Mouse (Mus musculus) macrophage (primary cell): Measurements from ENCODE around the gene 4930404H24Rik. TPM values are rescaled to one million over a fixed set of nuclear protein-coding genes. Genes with fewer than 3 reads are reported as not detected.
A peak's percentile ranks its signal among the peaks of the same experiment; 100 is the strongest.

Experiments
- H3K27ac ChIP-seq: fragments of 350-480 bp; formaldehyde crosslinking; 2 replicates; pipeline ENCODE4 v1.9.0; 2021
- H3K36me3 ChIP-seq: fragments of 350-480 bp; formaldehyde crosslinking; 2 replicates; pipeline ENCODE4 v1.9.0; 2021; ENCODE audit errors: inconsistent target
- H3K4me3 ChIP-seq: fragments of 350-480 bp; formaldehyde crosslinking; 2 replicates; pipeline ENCODE4 v1.9.0; 2021; ENCODE audit errors: inconsistent target
- H3K79me2 ChIP-seq: fragments of 350-480 bp; formaldehyde crosslinking; 2 replicates; pipeline ENCODE4 v1.9.0; 2021; ENCODE audit errors: inconsistent target
- WGBS: methylation state at CpG from one replicate; pipeline ENCODE4 v1.1.7; 2026; ENCODE audit warnings: inconsistent platforms; ENCODE audit not compliant: missing documents; 5-methylcytosine and 5-hydroxymethylcytosine counted together
- polyA plus RNA-seq: library from polyadenylated mRNA; stranded (reverse); fragments of 250-400 nt; gene quantifications from 3 replicates; pipeline ENCODE4 v1.2.4, GENCODE M21; 2018; ENCODE audit warnings: inconsistent platforms

The 4930404H24Rik gene
- polyA plus RNA-seq, 1 experiment from 2014 or later: not detected

GRCm38 (mm10) chr2:153527580-153528531, 35.3 kb downstream of the 4930404H24Rik start:
- WGBS: 20% methylated on average over 49 of the region's 85 CpGs
- no peak overlapping the region for H3K27ac ChIP-seq
- peaks cover 47% of the 10 kb centered on the region for H3K79me2 ChIP-seq
- no peaks in the 10 kb centered on the region for H3K36me3 ChIP-seq
- no peak overlapping the region for H3K4me3 ChIP-seq

GRCm38 (mm10) chr2:153528571-153529364, 36.2 kb downstream of the 4930404H24Rik start:
- no peaks in the 10 kb centered on the region for H3K36me3 ChIP-seq
- H3K27ac ChIP-seq: no peak overlapping the region
- H3K4me3 ChIP-seq: peak overlapping the region; percentile 2; the same call in 1 of the 2 replicates
- H3K79me2 ChIP-seq: peaks cover 38% of the 10 kb centered on the region
- under 1% methylated on average over 29 of the region's 70 CpGs for WGBS

GRCm38 (mm10) chr2:153529365-153529781, 36.8 kb downstream of the 4930404H24Rik start:
- WGBS: under 1% methylated on average over 31 of the region's 53 CpGs
- peaks cover 32% of the 10 kb centered on the region for H3K79me2 ChIP-seq
- H3K27ac ChIP-seq: no peak overlapping the region

GRCm38 (mm10) chr2:153529931-153530766, 37.6 kb downstream of the 4930404H24Rik start, which contains the start of gene Nol4l:
TSS of gene Nol4l (minus strand) at chr2:153529971.
- H3K79me2 ChIP-seq: peaks cover 24% of the 10 kb centered on the region
- WGBS: 5% methylated on average over 57 of the region's 86 CpGs
- H3K4me3 ChIP-seq: peak within 1 kb of the TSS; percentile 2; the same call in 1 of the 2 replicates
- H3K27ac ChIP-seq: no peak within 1 kb of the TSS
- no peaks in the 10 kb centered on the region for H3K36me3 ChIP-seq

More at GRCm38 (mm10) chr2:153529365-153529781, 36.8 kb downstream of the 4930404H24Rik start:
- H3K36me3 ChIP-seq: no peaks in the 10 kb centered on the region
- peak overlapping the region; percentile 2; the same call in 1 of the 2 replicates for H3K4me3 ChIP-seq

GRCm38 (mm10) chr2:153530948-153531347, 38.4 kb downstream of the 4930404H24Rik start:
- Histone ChIP-seq H3K27ac (no peak overlapping the region), H3K4me3 (no peak overlapping the region), H3K79me2 (peaks cover 16% of the 10 kb centered on the region), H3K36me3 (no peaks in the 10 kb centered on the region)
- WGBS: 75% methylated on average over 5 of the region's 5 CpGs

- Histone ChIP-seq H3K79me2 (no peaks in the 10 kb centered on the region), H3K4me3 (no peak overlapping the region), H3K36me3 (no peaks in the 10 kb centered on the region), H3K27ac (no peak overlapping the region)
- no CpG with 5 or more reads among the region's 1 CpGs for WGBS
These were observed 41.4 kb downstream of the 4930404H24Rik start for GRCm38 (mm10) chr2:153533981-153534380.

GRCm38 (mm10) chr2:153538898-153539297, 46.3 kb downstream of the 4930404H24Rik start:
- H3K27ac ChIP-seq: no peak overlapping the region
- no peak overlapping the region for H3K4me3 ChIP-seq
- H3K36me3 ChIP-seq: no peaks in the 10 kb centered on the region
- 90% methylated on average over 3 of the region's 3 CpGs for WGBS
- no peaks in the 10 kb centered on the region for H3K79me2 ChIP-seq

GRCm38 (mm10) chr2:153542936-153543668, 50.5 kb downstream of the 4930404H24Rik start:
- no peaks in the 10 kb centered on the region for H3K36me3 ChIP-seq
- peak overlapping the region; percentile 99 for H3K27ac ChIP-seq
- H3K4me3 ChIP-seq: no peak overlapping the region
- no peaks in the 10 kb centered on the region for H3K79me2 ChIP-seq
- 46% methylated on average over 8 of the region's 8 CpGs for WGBS

Other genes starting within 250 kb of the 4930404H24Rik start
- gene Kif3b, start 201.4 kb upstream of the 4930404H24Rik start, polyA plus RNA-seq: 28.0 to 32.8 TPM (median 28.4 TPM) in 3 replicates
- 14.5 to 22.9 TPM (median 17.8 TPM) in 3 replicates for gene Asxl1, start 147.0 kb upstream of the 4930404H24Rik start, polyA plus RNA-seq
- gene Nol4l, start 37.2 kb downstream of the 4930404H24Rik start, polyA plus RNA-seq: 5.3 to 6.8 TPM (median 5.8 TPM) in 3 replicates
- 43.4 to 46.2 TPM (median 43.5 TPM) in 3 replicates for gene Commd7, start 140.0 kb downstream of the 4930404H24Rik start, polyA plus RNA-seq
- 0.36 to 0.75 TPM (median 0.59 TPM) in 3 replicates for gene Dnmt3b, start 156.7 kb downstream of the 4930404H24Rik start, polyA plus RNA-seq
- gene Dnmt3c, start 203.9 kb downstream of the 4930404H24Rik start, polyA plus RNA-seq: 0.06 to 0.09 TPM in 2 of 3 replicates, not detected in the other
- 75.5 to 129 TPM (median 95.7 TPM) in 3 replicates for gene Mapre1, start 248.5 kb downstream of the 4930404H24Rik start, polyA plus RNA-seq